Mouse (Mus musculus): ENCODE results near the gene Haus6. TPM values are rescaled to one million over a fixed set of nuclear protein-coding genes. Genes with fewer than 3 reads are reported as not detected.
"Not testable (repeated sequence)": the region's sequence is repeated elsewhere in the genome, so short reads cannot be mapped to it uniquely, and the experiment has no call there.

Haus6 gene
- polyA plus RNA-seq, 1 experiment from 2014 or later: 21.4 TPM

DNA sequence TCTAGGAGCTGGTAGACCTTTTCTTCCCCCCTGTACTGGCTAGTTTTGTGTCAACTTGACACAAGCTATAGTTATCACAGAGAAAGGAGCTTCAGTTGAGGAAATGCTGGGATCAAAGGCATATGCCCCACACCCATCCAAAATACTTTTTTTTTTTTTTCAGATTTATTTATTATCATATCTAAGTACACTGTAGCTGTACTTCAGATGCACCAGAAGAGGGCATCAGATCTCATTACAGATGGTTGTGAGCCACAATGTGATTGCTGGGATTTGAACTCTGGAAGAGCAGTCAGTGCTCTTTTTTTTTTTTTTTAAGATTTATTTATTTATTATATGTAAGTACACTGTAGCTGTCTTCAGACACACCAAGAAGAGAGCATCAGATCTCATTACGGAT is 10.7 kb upstream of the Haus6 start:
- not testable (repeated sequence) for H3K27ac ChIP-seq; H3K9ac ChIP-seq; H3K36me3 ChIP-seq; H3K4me3 ChIP-seq; ATAC-seq (ENCODE audit: borderline replicate concordance, extremely low read depth, low FRiP score, low TSS enrichment); H3K9me3 ChIP-seq; H3K27me3 ChIP-seq; H3K4me1 ChIP-seq; H3K4me2 ChIP-seq
- WGBS: 84% methylated on average over 1 of the region's 1 CpGs

DNA sequence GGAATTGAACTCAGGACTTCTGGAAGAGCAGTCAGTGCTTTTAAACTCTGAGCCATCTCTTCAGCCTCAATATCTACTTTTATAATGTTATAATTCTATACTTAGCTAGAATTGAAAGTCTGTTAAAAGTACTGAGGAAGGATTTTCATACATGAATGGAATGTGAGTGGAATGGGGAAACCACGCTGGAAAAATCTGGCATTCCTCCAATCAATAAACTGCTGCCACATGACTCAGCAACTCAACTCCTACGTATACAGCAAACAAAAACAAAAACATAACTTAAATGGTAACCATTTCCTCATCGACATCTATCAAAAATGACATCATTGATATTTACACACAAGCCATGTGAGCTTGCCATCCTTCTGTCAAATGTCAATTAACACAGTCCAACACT is 10.3 kb upstream of the Haus6 start:
- H3K4me2 ChIP-seq: no peak overlapping the region
- H3K4me1 ChIP-seq: no peaks in the 10 kb centered on the region
- H3K9ac ChIP-seq: no peak overlapping the region
- H3K4me3 ChIP-seq: no peak overlapping the region
- no peaks in the 10 kb centered on the region for H3K9me3 ChIP-seq
- H3K36me3 ChIP-seq: no peaks in the 10 kb centered on the region
- ATAC-seq (ENCODE audit: borderline replicate concordance, extremely low read depth, low FRiP score, low TSS enrichment): no peak
- WGBS: 56% methylated on average over 3 of the region's 3 CpGs
- H3K27me3 ChIP-seq: no peaks in the 10 kb centered on the region
- no peak overlapping the region for H3K27ac ChIP-seq

DNA sequence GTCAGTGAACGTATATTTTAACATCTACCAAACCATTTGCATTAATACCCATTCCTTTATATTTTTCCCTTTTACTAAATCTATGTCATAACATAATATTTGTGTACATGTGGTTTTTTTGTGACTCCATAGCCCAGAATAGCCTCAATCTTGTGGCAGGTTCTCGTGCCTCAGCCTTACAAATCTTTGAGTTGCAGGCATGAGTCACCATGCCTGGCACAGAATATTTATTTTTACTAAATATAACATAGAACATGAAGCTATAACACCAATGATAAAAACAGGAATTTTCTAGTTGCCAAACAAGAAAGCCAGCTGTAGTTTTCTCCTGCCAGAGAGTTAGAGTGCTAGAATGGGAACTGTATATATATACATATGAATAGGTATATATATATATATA is 8.7 kb upstream of the Haus6 start:
- Histone ChIP-seq H3K4me2 (no peak overlapping the region), H3K27ac (no peak overlapping the region), H3K27me3 (no peaks in the 10 kb centered on the region), H3K36me3 (no peaks in the 10 kb centered on the region), H3K4me3 (no peak overlapping the region), H3K4me1 (no peaks in the 10 kb centered on the region), H3K9ac (no peak overlapping the region), H3K9me3 (no peaks in the 10 kb centered on the region)
- 62% methylated on average over 2 of the region's 2 CpGs for WGBS
- ATAC-seq (ENCODE audit: borderline replicate concordance, extremely low read depth, low FRiP score, low TSS enrichment): no peak

DNA sequence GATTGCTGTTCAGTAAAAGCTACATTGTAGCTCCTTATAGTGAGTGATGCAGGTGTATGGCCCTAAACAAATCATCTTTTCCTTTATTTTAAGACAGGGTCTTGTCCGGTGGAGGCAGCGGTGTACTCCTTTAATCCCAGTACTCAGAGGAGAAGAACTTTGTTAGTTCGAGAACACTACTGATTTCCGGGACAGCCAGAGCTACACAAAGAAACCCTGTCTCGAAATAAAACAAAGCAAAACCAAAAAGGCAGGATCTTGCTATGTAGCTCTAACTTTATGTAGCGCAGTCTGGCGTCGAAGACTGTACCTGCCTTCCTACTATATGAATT is 400 bp upstream of the Haus6 start:
- WGBS: 22% methylated on average over 8 of the region's 8 CpGs
- peak overlapping the region; percentile 37 for H3K9ac ChIP-seq
- peak overlapping the region; percentile 88 for H3K4me3 ChIP-seq
- H3K27me3 ChIP-seq: no peaks in the 10 kb centered on the region
- H3K4me2 ChIP-seq: peak overlapping the region; percentile 75
- H3K9me3 ChIP-seq: no peaks in the 10 kb centered on the region
- ATAC-seq (ENCODE audit: borderline replicate concordance, extremely low read depth, low FRiP score, low TSS enrichment): no peak
- peaks cover 5% of the 10 kb centered on the region for H3K4me1 ChIP-seq
- no peaks in the 10 kb centered on the region for H3K36me3 ChIP-seq
- peak overlapping the region; percentile 29; the same call in 1 of the 2 replicates for H3K27ac ChIP-seq

DNA sequence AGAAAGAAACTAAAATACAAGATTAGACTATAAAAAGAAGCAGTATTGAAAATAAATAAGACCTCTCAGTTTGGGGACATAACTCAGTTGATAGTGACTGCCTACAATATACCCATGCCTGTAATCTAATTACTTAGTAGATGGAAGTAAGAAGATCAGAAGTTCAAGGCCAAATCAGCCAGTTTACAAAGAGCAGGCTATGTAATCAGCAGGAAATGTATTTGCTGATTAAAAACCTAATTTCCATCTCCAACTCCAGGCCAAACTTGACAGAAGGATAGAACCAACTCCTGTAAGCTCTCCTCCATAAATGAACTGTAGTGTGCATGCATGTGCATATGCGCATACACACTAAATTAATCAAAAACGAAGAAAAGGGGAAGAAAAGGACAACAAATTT is 20.6 kb downstream of the Haus6 start:
- Histone ChIP-seq H3K27ac (no peak overlapping the region), H3K27me3 (no peaks in the 10 kb centered on the region), H3K4me2 (no peak overlapping the region), H3K36me3 (peaks cover 45% of the 10 kb centered on the region), H3K9ac (no peak overlapping the region), H3K9me3 (no peaks in the 10 kb centered on the region), H3K4me1 (no peaks in the 10 kb centered on the region), H3K4me3 (no peak overlapping the region)
- whole genome bisulfite sequencing: 94% methylated on average over 2 of the region's 2 CpGs
- ATAC-seq (ENCODE audit: borderline replicate concordance, extremely low read depth, low FRiP score, low TSS enrichment): no peak

DNA sequence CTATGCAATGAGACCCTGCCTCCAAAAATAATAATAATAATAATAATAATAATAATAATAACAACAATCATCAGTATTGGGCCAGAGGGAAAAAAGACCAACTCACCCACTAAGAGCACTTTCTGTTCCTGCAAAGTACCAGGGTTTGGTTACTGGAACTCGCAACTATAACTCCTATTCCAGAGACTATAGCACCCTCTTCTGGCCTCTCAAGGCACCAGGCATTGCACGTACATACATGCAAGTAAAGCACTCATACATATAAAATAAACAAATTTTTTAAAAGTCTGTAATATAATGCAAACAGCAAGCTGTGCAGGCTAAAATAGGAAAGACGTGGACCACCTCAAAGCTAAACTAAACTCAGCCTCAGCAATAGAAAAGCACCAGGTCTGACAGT is 23.6 kb downstream of the Haus6 start:
- H3K36me3 ChIP-seq: peaks cover 61% of the 10 kb centered on the region
- H3K27ac ChIP-seq: no peak overlapping the region
- WGBS: 88% methylated on average over 3 of the region's 3 CpGs

DNA sequence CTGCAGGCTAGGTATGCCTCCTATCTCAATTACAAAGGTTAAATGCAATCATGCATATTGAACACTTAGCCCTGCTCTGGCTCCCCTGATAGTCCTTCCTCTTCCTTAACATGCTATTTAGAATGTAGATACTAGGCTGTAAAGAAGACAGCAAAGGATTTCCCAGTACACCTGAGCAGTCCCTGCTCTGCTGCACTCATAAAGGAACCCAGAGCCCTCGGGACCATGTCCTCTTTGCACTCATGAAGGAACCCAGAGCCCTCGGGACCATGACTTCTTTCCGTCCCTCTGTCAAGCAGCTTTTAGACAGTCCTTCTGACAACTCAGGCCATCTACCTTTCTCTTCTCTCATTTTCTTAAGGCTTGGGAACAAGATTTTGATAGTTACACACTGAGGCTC is 31.3 kb downstream of the Haus6 start:
- peaks cover 37% of the 10 kb centered on the region for H3K36me3 ChIP-seq

More for the DNA sequence above, 23.6 kb downstream of the Haus6 start:
- Histone ChIP-seq H3K9ac (no peak overlapping the region), H3K4me2 (no peak overlapping the region), H3K4me1 (no peaks in the 10 kb centered on the region), H3K9me3 (no peaks in the 10 kb centered on the region), H3K4me3 (no peak overlapping the region), H3K27me3 (no peaks in the 10 kb centered on the region)
- no peak for ATAC-seq (ENCODE audit: borderline replicate concordance, extremely low read depth, low FRiP score, low TSS enrichment)

GRCm38 (mm10) chr4:86580056-86580455 is 31.8 kb downstream of the Haus6 start:
- Histone ChIP-seq H3K4me3 (no peak overlapping the region), H3K9me3 (no peaks in the 10 kb centered on the region), H3K27me3 (no peaks in the 10 kb centered on the region), H3K4me1 (peaks cover 22% of the 10 kb centered on the region), H3K9ac (no peak overlapping the region), H3K4me2 (no peak overlapping the region), H3K27ac (no peak overlapping the region), H3K36me3 (peaks cover 32% of the 10 kb centered on the region)
- ATAC-seq (ENCODE audit: borderline replicate concordance, extremely low read depth, low FRiP score, low TSS enrichment): no peak
- WGBS: 62% methylated on average over 4 of the region's 4 CpGs

More for the DNA sequence above, 31.3 kb downstream of the Haus6 start:
- Histone ChIP-seq H3K27me3 (no peaks in the 10 kb centered on the region), H3K4me3 (no peak overlapping the region), H3K4me2 (no peak overlapping the region), H3K9me3 (no peaks in the 10 kb centered on the region), H3K4me1 (peaks cover 22% of the 10 kb centered on the region), H3K9ac (no peak overlapping the region), H3K27ac (no peak overlapping the region)
- WGBS: 86% methylated on average over 3 of the region's 3 CpGs
- ATAC-seq (ENCODE audit: borderline replicate concordance, extremely low read depth, low FRiP score, low TSS enrichment): no peak

- Histone ChIP-seq H3K4me3 (peak overlapping the region; percentile 72), H3K4me2 (peak overlapping the region; percentile 75), H3K9me3 (no peaks in the 10 kb centered on the region), H3K27me3 (no peaks in the 10 kb centered on the region), H3K4me1 (peaks cover 22% of the 10 kb centered on the region), H3K27ac (peak overlapping the region; percentile 97), H3K9ac (peak overlapping the region; percentile 82), H3K36me3 (peaks cover 9% of the 10 kb centered on the region; the same call in 1 of the 2 replicates)
- ATAC-seq (ENCODE audit: borderline replicate concordance, extremely low read depth, low FRiP score, low TSS enrichment): no peak
- WGBS: 3% methylated on average over 11 of the region's 11 CpGs
Observed at GRCm38 (mm10) chr4:86576630-86577225, 35.1 kb downstream of the Haus6 start.

- Histone ChIP-seq H3K27ac (peak overlapping the region; percentile 97), H3K27me3 (no peaks in the 10 kb centered on the region)
- no peak for ATAC-seq (ENCODE audit: borderline replicate concordance, extremely low read depth, low FRiP score, low TSS enrichment)
Observed at GRCm38 (mm10) chr4:86576120-86576541, 35.7 kb downstream of the Haus6 start.

DNA sequence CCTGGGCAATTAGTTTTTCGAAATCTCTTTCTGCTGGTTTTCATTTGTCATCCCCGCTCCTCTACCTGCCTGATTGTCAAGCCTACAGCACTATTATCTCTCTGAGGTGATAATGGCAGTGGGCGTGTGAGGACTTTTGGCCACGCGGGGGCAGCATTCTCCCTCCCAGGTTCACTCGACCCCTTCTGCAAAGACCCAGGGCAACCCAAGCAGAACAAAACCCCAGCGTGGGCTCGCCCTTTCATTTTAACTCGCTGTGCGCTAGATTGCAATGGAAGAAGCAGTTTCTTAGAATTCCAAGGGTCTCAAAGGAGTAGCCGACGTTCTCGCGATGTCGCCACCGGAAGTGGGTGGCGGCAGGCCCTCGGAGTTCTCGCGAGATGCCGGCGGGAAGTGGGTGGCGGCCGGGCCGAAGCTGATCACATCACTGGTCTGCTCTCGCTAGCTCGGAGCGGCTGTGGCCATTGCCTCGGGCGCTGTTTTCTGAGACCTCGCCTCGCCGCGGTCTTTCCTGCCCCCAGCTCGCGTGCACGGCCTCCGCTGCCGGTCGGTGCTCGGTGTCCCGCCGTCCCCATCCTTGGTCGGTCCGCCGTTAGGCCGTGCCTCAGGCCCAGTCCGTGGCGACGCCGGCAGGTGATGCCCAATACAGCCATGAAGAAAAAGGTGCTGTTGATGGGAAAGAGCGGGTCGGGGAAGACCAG is 36.4 kb downstream of the Haus6 start, which contains the start of gene Rraga:
TSS of gene Rraga (plus strand) at position 386 of the 701 bp plus-strand sequence.
- peak; percentile 98 for ATAC-seq (ENCODE audit: borderline replicate concordance, extremely low read depth, low FRiP score, low TSS enrichment)
- Histone ChIP-seq H3K9me3 (no peaks in the 10 kb centered on the region), H3K27ac (peak within 1 kb of the TSS; percentile 97), H3K36me3 (peaks cover 6% of the 10 kb centered on the region; the same call in 1 of the 2 replicates), H3K4me3 (peak within 1 kb of the TSS; percentile 72), H3K9ac (peak within 1 kb of the TSS; percentile 82), H3K4me1 (peaks cover 22% of the 10 kb centered on the region), H3K27me3 (no peaks in the 10 kb centered on the region), H3K4me2 (peak within 1 kb of the TSS; percentile 75)
- under 1% methylated on average over 53 of the region's 53 CpGs for WGBS

More at GRCm38 (mm10) chr4:86576120-86576541, 35.7 kb downstream of the Haus6 start:
- H3K36me3 ChIP-seq: peaks cover 9% of the 10 kb centered on the region; the same call in 1 of the 2 replicates
- H3K9me3 ChIP-seq: no peaks in the 10 kb centered on the region
- H3K4me2 ChIP-seq: peak overlapping the region; percentile 75
- H3K4me1 ChIP-seq: peaks cover 22% of the 10 kb centered on the region
- WGBS: under 1% methylated on average over 20 of the region's 20 CpGs
- peak overlapping the region; percentile 82 for H3K9ac ChIP-seq
- peak overlapping the region; percentile 72 for H3K4me3 ChIP-seq

- ATAC-seq (ENCODE audit: borderline replicate concordance, extremely low read depth, low FRiP score, low TSS enrichment): peak; percentile 5; the same call in 1 of the 2 replicates
- 19% methylated on average over 6 of the region's 6 CpGs for WGBS
- Histone ChIP-seq H3K4me2 (peak overlapping the region; percentile 75), H3K4me3 (peak overlapping the region; percentile 72), H3K27ac (peak overlapping the region; percentile 97), H3K27me3 (no peaks in the 10 kb centered on the region), H3K36me3 (peaks cover 5% of the 10 kb centered on the region; the same call in 1 of the 2 replicates), H3K9me3 (no peaks in the 10 kb centered on the region), H3K4me1 (peaks cover 22% of the 10 kb centered on the region), H3K9ac (peak overlapping the region; percentile 82)
Observed at GRCm38 (mm10) chr4:86574939-86575282, 36.9 kb downstream of the Haus6 start.

Data from lung, embryonic 15.5 days (tissue).